Comparison of ENCODE assay signal across 21 mouse cellular contexts in the genomic region with DNA sequence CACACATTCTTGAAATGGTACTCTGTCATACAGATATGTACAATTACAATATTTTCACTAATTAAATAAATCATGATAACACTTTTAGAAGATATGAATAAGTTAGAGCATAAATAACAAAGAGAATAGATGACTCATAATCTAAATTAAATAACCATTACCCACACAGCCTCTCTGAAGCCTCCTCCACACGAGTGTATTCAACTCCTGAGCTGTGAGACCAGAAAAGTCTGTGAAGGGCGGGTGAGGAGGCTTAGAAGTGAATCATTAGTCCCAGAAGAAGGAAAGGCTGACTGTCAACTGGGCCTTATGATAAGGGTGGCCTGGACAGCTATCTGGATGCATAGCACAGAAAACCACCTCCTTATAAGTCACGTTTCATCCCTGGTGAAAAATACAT.
DNase-seq lines count a peak whose midpoint lies in the region; ATAC-seq lines count a peak whose summit lies in the region.
"Had no signal": no experiment of that assay in that cellular context is flagged by ENCODE, and none has a peak within 500 bp of the region (broad histone marks: within the 10 kb centered on the region; RNA-seq: fewer than 3 reads in every experiment).

No protein-coding gene starts in this region.

- no peak for DNase-seq in frontal cortex, postnatal 25 days (ENCODE audit: low spot score in 2 of 2)
- DNase-seq in right cerebral cortex, adult 18-20 months, result peak; percentile 47
- no peak for DNase-seq in right cerebral cortex, postnatal 25 days
- peak; percentile 82 for DNase-seq in brain, adult 2 months (ENCODE audit: low read depth, low spot score)
- peak; percentile 59 for DNase-seq in telencephalon, adult 2 months (ENCODE audit: low read depth, low spot score)
- DNase-seq in kidney, adult 18-20 months, result no peak
- no peak for DNase-seq in lung, adult 18-20 months
- DNase-seq: adrenal gland, adult 2 months; adrenal gland, adult 8-10 months; adrenal gland, postnatal 10 days; adrenal gland, postnatal 14 days; adrenal gland, postnatal 25 days; adrenal gland, postnatal 36 days; B cell, adult 2 months; cerebellum, adult 11 months; cerebellum, adult 11-12 months; cerebellum, adult 18-20 months had no signal

- peak; percentile 72 for ATAC-seq in frontal cortex, adult (ENCODE audit: low TSS enrichment)
- ATAC-seq: activated CD4-positive, CD25-positive, alpha-beta regulatory T cell, adult 4 months; CD4-positive, CD25-positive, alpha-beta regulatory T cell, adult 4 months; Patski had no signal

Comparison
In these comparisons a context has a peak if more than half of its experiments do, and no peak if none do; other contexts are left out.
1. DNase-seq: peak in right cerebral cortex, adult 18-20 months (single experiment), brain, adult 2 months (single experiment) and telencephalon, adult 2 months (single experiment); none in frontal cortex, postnatal 25 days (0 of 2), right cerebral cortex, postnatal 25 days (single experiment), kidney, adult 18-20 months (single experiment) and lung, adult 18-20 months (0 of 2).